Comparison of ENCODE assay signal across 7 mouse cellular contexts in the genomic region with DNA sequence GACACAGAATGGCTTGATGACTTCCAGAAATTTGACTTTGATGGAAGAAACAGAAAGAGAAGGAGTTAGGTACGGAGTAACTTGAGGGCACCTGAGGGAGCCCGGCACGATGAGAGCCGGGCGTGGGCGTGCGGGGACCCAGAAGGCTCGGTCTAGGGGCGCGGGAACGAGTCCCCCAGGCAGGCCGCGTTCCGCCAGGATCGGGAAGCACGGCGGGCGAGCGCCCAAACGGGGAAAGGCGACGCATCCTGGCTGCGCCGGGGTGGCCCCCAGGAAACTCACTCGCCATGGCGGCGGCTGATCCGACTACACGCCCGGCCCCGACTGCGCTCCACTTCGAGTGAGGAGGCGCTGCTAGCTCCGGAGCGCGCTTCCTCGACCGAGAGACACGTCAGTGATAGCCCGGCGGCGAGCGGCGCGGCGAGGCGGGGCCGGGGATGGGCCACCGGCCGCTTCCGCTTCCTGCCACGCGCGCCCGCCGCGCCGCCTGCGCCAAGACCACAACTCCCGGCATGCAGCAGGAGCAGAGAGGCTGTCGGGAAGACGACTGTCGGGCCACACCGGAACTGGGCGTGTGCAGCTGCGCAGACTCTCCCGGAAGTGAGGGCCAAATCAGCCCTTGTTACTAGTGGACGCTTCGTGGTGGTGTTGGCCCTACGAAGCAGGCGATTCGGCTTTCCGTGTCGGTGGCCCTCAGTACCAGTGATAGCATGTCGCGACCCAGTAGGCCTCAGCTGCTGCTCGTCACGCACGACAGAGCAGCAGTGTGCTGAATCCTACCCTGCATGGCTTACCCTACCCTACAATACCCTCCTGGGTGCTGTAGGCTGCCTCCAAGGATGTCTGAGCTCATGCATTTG. TPM values are rescaled to one million over a fixed set of nuclear protein-coding genes. Genes with fewer than 3 reads are reported as not detected.
DNase-seq lines count a peak whose midpoint lies in the region; ATAC-seq lines count a peak whose summit lies in the region.

A gene (minus strand): TSS at position 502 of the 860 bp plus-strand sequence.

- intact Hi-C loops in left cerebral cortex, postnatal 36 days (cut with DNase I), result no loop called here

- no peaks in the 10 kb centered on the region for H3K27me3 ChIP-seq in intestine, embryonic 16.5 days (replicated peaks; ENCODE audit: control insufficient read depth, insufficient read depth, low read length)
- no peaks in the 10 kb centered on the region for H3K27me3 ChIP-seq in midbrain, embryonic 11.5 days (ENCODE audit: control insufficient read depth, insufficient read depth, low read length)

- WGBS in intestine, embryonic 16.5 days, result 0% methylated on average over 79 of the region's 80 CpGs
- under 1% methylated on average over 62 of the region's 80 CpGs for WGBS in midbrain, embryonic 11.5 days

- H3K27ac ChIP-seq in intestine, embryonic 16.5 days (ENCODE audit: low read length), result peak within 1 kb of the TSS; percentile 88
- H3K27ac ChIP-seq in midbrain, embryonic 11.5 days (ENCODE audit: low read depth, low read length), result peak within 1 kb of the TSS; percentile 70

- ATAC-seq in intestine, embryonic 16.5 days, result peak; percentile 98
- peak; percentile 98 for ATAC-seq in midbrain, embryonic 11.5 days (ENCODE audit: low FRiP score)

- peak within 1 kb of the TSS; percentile 90 for H3K4me2 ChIP-seq in intestine, embryonic 16.5 days (ENCODE audit: low read depth, low read length)
- H3K4me2 ChIP-seq in midbrain, embryonic 11.5 days, result peak within 1 kb of the TSS; percentile 77

- peak within 1 kb of the TSS; percentile 96 for H3K9ac ChIP-seq in intestine, embryonic 16.5 days (ENCODE audit: low read depth, low read length)
- peak within 1 kb of the TSS; percentile 93 for H3K9ac ChIP-seq in midbrain, embryonic 11.5 days (ENCODE audit: low read length)

- peak within 1 kb of the TSS; percentile 91 for H3K4me3 ChIP-seq in intestine, embryonic 16.5 days (ENCODE audit: low read length)
- peak within 1 kb of the TSS; percentile 87 for H3K4me3 ChIP-seq in midbrain, embryonic 11.5 days (ENCODE audit: low read depth, low read length)

- H3K36me3 ChIP-seq in intestine, embryonic 16.5 days (ENCODE audit: control insufficient read depth, insufficient read depth, low read length), result no peaks in the 10 kb centered on the region
- H3K36me3 ChIP-seq in midbrain, embryonic 11.5 days (ENCODE audit: control insufficient read depth, insufficient read depth, low read length), result peaks cover 21% of the 10 kb centered on the region

- H3K9me3 ChIP-seq in intestine, embryonic 16.5 days (ENCODE audit: control insufficient read depth, low read length), result no peaks in the 10 kb centered on the region
- H3K9me3 ChIP-seq in midbrain, embryonic 11.5 days (ENCODE audit: control insufficient read depth, low read length), result no peaks in the 10 kb centered on the region

- peaks cover 7% of the 10 kb centered on the region for H3K4me1 ChIP-seq in intestine, embryonic 16.5 days (ENCODE audit: control insufficient read depth, insufficient read depth, low read length)
- H3K4me1 ChIP-seq in midbrain, embryonic 11.5 days (ENCODE audit: control insufficient read depth, insufficient read depth, low read length), result peaks cover 12% of the 10 kb centered on the region

- DNase-seq in adrenal gland, adult 8-10 months, result peak; percentile 94
- peak; percentile 91 for DNase-seq in embryo, embryonic 9.5 days (ENCODE audit: extremely low spot score)
- DNase-seq in gastrocnemius, postnatal 4 days (ENCODE audit: low spot score in 2 of 2), result peak; percentile 87 to 96
- DNase-seq in left cerebral cortex, postnatal 36 days (ENCODE audit: low spot score in 2 of 2), result peak; percentile 96
- DNase-seq in midbrain, embryonic 11.5 days (ENCODE audit: low spot score, missing footprints), result peak; percentile 99
- DNase-seq in skeletal muscle tissue, adult 2 months (ENCODE audit: low read depth, low spot score), result peak; percentile 94

RNA-seq across cellular contexts. Expression of the gene that starts here (rescaled TPM):
- 100 to 1,000 TPM; 178 to 239 (median 230) TPM for total RNA-seq in adrenal gland, adult 8-10 months (2022)
- total RNA-seq in gastrocnemius, postnatal 4 days (2021), result 100 to 1,000 TPM; 117 to 128 TPM
- 277 and 297 TPM in 2 replicates for polyA plus RNA-seq in intestine, embryonic 16.5 days (2015; fragmentation: Nextera tagmentation; extraction: Ambion mirVana)
- total RNA-seq in left cerebral cortex, postnatal 36 days (2021), result 10 to 100 TPM; 75.3 to 78.8 TPM
- polyA plus RNA-seq in midbrain, embryonic 11.5 days (2014; fragmentation: Nextera tagmentation; extraction: Ambion mirVana), result 152 and 165 TPM in 2 replicates

Comparison
In these comparisons a context has a peak if more than half of its experiments do, and no peak if none do; other contexts are left out.
1. Peak in every context shown above with its lines: DNase-seq, ATAC-seq, H3K4me3 ChIP-seq and H3K27ac ChIP-seq.